Mouse (Mus musculus) T-cell, adult 2 months (primary cell): Measurements from ENCODE around the gene Hoxa9.

ENCODE experiments used
- DNase-seq: peaks from one replicate; pipeline ENCODE4 v3.0.0; 2022; ENCODE audit warnings: low spot score

The Hoxa9 gene

DNA sequence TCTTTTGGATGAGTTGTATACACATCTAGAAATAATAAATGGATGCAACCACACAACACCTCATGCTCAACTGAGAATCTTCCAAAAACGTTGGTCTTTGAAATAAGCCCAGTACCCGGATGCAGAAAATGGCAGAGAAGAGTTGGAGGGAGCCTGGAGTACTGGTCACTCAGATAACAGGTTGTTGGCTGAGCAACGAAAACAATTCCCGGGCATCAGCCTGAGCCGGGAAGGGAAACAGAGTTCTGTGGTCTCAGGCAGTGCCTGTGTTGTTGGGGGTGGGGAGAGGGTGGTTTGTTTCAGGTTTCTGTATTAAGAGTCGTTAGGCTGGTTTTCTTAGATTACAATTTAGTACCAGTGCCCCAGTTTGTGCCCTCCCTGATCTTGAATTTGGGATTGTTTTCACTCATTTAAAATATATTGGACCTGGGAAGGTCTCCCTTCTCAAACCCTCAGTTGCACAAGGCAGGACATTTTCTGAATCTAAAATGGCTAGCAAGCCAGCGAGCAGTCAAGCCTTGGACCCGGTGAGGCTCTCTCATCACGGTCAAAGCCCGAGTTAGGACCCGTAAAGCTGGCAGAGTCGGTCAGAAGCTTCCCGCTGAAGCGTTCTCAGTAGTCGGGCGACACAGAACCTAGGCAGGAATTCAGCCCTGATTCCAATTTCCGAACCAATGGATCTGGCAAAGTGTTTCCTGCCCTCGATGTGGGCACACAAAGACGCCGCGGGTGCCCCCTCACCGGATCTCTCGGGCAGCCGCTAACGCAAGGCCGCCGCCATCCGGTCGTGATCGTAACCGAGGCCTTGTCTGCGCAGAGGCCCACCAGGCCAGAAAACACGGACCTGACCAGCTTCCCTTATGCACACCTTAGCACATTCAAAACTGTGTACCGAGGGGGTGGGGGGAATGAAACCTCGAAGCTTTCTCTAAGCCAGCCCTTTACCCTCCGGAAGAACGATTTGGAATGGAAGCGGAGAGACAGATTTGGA, 2.1 kb downstream of the Hoxa9 start:
- no peak for DNase-seq

GRCm38 (mm10) chr6:52227470-52228222, 3.2 kb downstream of the Hoxa9 start:
- DNase-seq = no peak

DNA sequence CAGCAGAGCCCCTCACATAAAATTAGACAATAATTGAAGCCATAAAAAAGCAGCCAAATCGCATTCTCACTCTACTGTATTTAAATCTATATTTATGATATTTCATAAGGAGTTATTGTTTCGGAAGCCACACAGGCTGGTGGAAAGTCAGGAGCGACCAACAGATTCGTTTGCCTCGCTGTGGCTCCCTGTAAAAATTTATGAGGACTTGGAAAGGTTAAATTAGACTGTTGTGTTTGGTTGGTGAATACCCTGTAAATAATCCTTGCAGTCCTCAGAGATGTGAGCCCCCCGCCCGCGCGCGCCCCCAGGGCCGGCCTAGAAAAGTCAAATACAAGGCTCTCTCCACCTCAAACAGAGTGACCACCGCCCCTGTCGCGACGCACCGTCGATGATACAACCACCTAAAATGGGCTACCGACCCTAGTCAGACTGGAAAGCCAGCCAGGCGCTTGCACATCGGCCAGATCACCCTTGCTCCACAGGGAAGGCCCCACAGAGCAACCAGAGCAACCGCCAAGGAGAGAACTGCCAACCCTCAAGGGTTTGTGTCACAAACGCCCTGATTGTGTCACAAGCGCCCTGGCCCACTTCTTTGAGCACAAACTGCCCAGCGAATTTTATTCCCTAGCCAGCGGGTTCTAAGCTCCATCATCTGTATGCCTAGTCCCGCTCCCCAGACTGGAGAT, 4.2 kb downstream of the Hoxa9 start:
- DNase-seq = no peak

DNA sequence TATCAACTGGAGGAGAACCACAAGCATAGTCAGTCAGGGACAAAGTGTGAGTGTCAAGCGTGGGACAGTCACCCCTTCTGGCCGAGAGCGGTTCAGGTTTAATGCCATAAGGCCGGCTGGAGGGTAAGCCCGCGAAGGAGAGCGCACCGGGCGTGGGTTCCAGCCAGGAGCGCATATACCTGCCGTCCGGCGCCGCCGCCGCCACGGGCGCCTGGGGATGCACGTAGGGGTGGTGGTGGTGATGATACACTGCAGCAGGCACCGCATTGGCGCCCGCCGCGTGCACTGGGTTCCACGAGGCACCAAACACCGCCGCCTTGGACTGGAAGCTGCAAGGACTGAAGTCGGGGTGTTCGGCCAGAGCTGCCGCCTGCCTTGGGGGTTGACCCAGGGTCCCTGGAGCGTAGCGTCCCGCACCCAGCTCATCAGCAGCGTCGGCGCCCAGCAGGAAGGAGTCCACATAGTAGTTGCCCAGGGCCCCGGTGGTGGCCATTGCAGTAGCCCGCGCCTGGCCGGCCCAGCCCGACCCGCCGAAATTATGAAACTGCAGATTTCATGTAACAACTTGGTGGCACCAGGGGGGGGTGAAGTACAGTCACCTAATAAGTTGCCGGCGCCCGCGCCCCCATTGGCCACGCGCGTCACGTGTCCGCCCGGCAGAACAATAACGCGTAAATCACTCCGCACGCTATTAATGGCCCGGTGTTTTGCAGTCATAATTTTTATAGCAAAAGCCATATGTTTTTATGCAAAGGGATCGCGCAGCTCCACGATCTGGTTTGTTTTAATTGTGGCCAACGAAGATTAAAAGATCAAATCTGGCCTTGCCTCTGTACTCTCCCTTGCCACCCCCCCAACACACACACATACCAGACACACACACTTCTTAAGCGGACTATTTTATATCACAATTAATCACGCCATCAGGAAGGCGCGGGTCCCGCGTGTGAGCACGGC, 5.0 kb downstream of the Hoxa9 start:
- DNase-seq = no peak

GRCm38 (mm10) chr6:52224895-52225611, 5.8 kb downstream of the Hoxa9 start:
- no peak for DNase-seq

GRCm38 (mm10) chr6:52223939-52224760, 6.7 kb downstream of the Hoxa9 start:
- no peak for DNase-seq

DNA sequence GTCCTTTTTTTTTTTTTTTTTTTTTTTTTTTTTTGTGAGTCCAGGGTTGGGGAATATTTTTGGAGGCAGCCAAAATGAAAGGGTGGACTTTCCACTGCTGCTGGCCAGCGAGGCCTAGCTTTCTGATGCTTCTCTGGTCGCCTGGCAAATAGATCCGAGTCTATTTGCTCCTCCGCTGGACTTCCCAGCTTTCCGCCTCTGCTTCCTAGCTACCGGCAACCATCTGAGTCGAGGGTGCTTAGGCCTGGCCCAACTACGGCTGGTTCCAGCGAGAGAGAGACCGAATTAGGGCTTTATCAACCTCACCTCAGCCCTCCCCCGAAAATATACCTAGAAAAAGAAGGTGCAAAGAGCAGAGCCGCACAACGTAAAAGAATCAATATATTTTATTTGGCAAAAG, 8.2 kb downstream of the Hoxa9 start:
- no peak for DNase-seq

DNA sequence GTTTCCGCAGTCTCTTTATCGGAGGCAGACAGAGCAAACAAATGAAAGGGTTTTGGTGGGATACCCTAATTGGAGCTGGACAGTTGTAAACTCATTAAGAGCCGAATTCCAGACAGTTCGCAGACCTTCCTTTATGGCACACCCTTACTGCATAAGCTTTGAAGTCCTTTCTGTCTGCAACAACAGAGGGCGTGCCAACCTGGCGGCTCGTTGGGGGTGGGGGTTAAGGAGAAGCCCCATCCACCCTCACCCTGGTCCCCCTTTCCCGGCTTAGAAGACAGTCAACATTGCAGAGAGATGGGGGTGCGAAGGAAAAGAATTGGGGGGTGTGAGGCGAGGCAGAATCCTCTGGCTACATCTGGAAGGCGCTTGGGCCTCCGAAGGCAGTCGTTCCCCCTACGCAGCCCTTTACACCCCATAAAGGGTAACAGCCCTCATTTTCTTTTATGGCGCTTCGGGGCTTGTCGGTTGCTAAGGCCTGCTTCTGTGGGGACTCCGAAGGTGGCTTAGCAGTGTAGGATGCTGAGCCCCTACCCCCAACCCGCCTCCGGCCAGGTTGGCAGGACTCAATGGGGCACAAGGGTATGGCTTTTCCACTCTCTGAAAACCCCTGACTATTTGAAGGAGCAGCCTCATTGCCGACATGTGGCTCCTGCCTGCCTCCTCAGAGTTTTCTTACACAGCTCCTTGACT, 8.8 kb downstream of the Hoxa9 start:
- no peak for DNase-seq

DNA sequence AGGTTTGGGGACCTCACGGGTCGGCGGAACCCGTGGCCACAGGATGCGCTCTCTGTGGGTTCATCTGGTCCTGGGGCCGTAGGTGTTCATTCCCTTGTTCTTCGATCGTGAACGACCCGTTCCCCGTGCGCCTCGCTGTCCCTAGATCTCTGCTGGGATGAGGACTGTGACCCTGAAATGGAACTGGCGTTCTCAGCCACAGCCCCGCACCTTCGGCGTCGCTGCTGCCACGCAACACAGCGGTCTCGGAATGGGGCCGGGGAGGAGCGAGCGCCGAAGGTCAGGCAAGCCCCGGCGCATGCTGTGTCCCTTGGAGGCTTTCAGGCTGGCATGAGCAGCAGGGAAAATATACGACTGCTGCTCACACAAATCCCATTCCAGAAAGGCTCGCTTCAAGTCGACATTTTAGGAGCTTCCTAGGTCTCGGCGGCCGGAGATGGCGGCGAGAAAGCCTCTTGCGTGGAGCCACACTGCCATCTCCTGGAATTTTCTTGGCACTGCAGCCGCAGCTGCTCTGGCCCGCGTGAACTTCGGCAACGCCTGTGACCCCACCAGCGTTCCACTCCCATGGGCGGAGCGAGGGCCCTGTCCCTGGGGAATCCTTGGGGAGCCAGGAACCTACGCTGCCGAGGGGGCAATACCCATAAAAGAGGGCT, 9.4 kb downstream of the Hoxa9 start, which contains the start of gene Hoxa7:
Gene Hoxa7 (minus strand): TSS at position 518 of the 656 bp plus-strand sequence.
- peak; percentile 78 for DNase-seq

DNA sequence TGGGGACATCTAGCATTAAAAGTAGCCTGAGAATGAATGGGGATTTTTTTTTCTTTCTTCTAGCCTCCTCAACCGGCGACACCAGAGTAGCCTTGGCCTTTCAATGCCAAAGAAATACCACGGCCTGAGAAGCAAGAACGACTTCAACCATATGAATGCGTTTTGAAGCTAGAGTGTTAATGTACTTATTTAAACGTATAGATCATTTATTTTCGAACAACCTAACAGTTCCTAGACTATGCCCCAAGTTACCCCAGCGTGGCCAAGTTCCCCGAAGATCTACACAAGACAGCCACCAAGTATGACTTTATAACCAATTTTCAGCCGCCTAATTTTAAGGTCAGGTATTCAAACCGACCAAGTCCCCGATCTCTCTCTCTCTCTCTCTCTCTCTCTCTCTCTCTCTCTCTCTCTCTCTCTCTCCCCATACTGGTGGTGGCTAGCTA, 10.0 kb downstream of the Hoxa9 start:
- no peak for DNase-seq

GRCm38 (mm10) chr6:52220003-52220864, 10.7 kb downstream of the Hoxa9 start:
- no peak for DNase-seq

DNA sequence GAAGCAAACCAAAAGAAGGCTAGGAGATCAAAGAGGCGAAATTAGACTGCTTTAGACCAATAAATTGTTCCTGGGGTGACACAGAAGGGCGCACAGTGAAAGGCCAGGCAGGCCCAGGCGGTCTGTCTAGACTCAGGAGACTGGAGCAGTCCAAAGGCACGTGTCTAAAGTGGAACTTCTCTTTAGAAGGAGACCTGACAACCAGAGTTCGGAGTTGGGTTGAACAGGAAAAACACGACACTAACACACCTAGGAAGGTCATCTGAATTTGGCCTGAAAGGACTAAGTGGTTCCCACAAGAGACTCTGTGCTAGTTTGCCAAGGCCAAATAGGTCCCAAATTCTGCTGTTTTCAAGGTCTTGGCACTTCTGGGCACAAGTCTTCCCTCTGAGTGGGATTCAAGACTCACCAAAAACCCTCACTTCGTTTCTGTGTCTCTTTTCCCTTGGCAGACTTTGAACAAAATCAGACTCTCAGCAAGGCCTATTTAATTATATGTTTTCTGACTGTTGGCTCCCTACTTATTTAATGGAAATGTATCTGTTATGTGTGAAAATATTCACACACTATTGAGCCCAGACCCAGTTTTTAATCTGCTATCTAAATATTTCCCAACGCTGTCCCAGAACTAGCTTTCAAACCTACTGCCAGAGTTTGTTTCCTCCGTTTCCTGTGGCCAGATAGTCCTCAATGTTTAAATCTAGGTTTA, 11.5 kb downstream of the Hoxa9 start:
- no peak for DNase-seq

- DNase-seq = no peak
Observed at GRCm38 (mm10) chr6:52218643-52219215, 12.2 kb downstream of the Hoxa9 start.

- no peak for DNase-seq
Observed at GRCm38 (mm10) chr6:52217895-52218642, 12.8 kb downstream of the Hoxa9 start.

DNA sequence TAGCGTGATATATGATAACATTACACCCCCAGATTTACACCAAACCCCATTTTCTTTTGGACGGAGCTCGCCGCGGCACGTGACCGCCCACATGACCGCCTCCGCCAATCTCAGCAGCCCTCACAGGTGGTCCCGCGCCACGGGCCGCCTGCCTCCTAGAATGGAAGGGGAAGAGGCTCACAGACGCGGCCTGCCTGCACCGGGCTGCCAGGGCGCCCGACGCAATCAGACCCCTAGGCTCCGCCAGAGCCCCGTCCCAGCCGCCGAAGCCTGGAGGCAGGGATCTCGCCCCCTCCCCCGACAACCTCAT, 13.5 kb downstream of the Hoxa9 start:
- peak; percentile 55 for DNase-seq
